Mouse (Mus musculus): ENCODE data around the gene Retreg2. TPM values are rescaled to one million over a fixed set of nuclear protein-coding genes. Genes with fewer than 3 reads are reported as not detected.

Gene Retreg2
- total RNA-seq (2014; rRNA removed) (220 and 228 TPM in 2 replicates), polyA plus RNA-seq (2015; fragmentation: Nextera tagmentation; extraction: Ambion mirVana) (145 TPM in 2 replicates)

- peaks cover 40% of the 10 kb centered on the region for H3K36me3 ChIP-seq (ENCODE audit: insufficient read depth, low read length)
- peak within 1 kb of the TSS; percentile 95 for H3K27ac ChIP-seq (ENCODE audit: low read depth, low read length)
- peak; percentile 90 for ATAC-seq (ENCODE audit: low FRiP score)
- H3K9ac ChIP-seq (replicated peaks; ENCODE audit: low read length, poor library complexity, severe bottlenecking), result peak within 1 kb of the TSS; percentile 89
- H3K4me3 ChIP-seq (ENCODE audit: low read depth, low read length), result peak within 1 kb of the TSS; percentile 68
- H3K27me3 ChIP-seq (ENCODE audit: insufficient read depth, low read length), result no peaks in the 10 kb centered on the region
- peak within 1 kb of the TSS; percentile 92 for H3K4me2 ChIP-seq (ENCODE audit: low read depth, low read length, poor library complexity, severe bottlenecking)
- peak; percentile 69 for TF ChIP-seq CTCF (IDR thresholded peaks at IDR 0.05)
- H3K9me3 ChIP-seq (ENCODE audit: low read length), result no peaks in the 10 kb centered on the region
- DNase-seq (ENCODE audit: low spot score), result peak; percentile 98
- peaks cover 20% of the 10 kb centered on the region for H3K4me1 ChIP-seq (ENCODE audit: insufficient read depth, low read length)
- under 1% methylated on average over 76 of the region's 91 CpGs for WGBS
Measured at GRCm38 (mm10) chr1:75142301-75143261, at the start of gene Retreg2, which contains the start of gene Cnppd1. Gene Retreg2 (plus strand): TSS chr1:75142778. Gene Cnppd1 (minus strand): TSS chr1:75142711.

GRCm38 (mm10) chr1:75122211-75122610 lies 20.4 kb upstream of the Retreg2 start:
- H3K4me2 ChIP-seq (ENCODE audit: low read depth, low read length, poor library complexity, severe bottlenecking), result no peak overlapping the region
- DNase-seq (ENCODE audit: low spot score), result no peak
- H3K4me3 ChIP-seq (ENCODE audit: low read depth, low read length), result no peak overlapping the region
- H3K27ac ChIP-seq (ENCODE audit: low read depth, low read length), result no peak overlapping the region
- H3K36me3 ChIP-seq (ENCODE audit: insufficient read depth, low read length), result no peaks in the 10 kb centered on the region
- no peaks in the 10 kb centered on the region for H3K27me3 ChIP-seq (ENCODE audit: insufficient read depth, low read length)
- TF ChIP-seq CTCF (IDR thresholded peaks at IDR 0.05), result peak; percentile 22; the same call in 1 of the 2 replicates
- WGBS, result 80% methylated on average over 3 of the region's 3 CpGs
- H3K9ac ChIP-seq (replicated peaks; ENCODE audit: low read length, poor library complexity, severe bottlenecking), result no peak overlapping the region
- H3K4me1 ChIP-seq (ENCODE audit: insufficient read depth, low read length), result no peaks in the 10 kb centered on the region
- H3K9me3 ChIP-seq (ENCODE audit: low read length), result no peaks in the 10 kb centered on the region
- no peak for ATAC-seq (ENCODE audit: low FRiP score)

DNA sequence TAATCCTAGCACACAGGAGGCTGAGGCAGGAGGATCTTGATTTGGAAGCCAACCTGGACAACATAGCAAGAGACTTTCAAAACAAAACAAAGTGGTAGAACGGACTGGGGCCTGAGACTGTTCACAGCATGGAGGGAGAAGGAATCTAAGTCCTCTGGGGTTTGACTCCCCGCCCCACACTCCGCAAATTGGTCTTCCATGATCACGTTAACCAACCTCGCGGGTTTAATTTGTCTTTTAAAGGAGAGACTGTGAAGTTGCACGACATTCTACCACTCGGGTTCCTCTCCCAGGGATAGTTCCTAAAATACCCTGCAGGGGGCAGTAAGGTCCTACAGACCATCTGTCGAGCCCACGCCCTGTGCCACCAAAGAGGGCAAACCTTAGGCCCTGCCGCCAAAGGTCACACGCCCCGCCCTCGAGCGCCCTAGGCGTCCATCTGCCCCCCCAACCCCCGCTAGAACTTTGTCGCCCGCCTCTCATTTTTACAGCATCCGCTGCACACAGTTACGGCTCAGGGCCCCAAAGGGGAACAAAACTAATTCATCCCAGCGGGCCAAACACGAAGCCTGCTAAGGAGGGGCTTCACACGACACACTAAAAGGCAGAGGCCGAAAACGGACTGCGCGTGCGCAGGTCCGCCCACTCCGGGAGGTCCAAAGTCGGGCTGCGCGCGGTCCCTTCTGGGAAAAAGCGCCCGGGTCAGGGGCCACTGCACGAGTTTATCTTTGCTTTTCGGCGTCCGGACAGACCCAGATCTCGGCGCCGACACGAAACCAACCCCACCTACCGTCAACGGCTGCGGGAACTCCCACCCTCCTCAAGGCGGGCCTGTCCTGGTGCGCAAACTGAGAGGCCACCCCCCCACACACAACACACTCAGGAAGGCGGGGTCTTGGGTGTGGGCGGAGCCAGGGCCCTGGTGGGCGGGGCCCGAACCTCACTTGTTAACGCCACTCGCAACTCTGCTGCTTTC lies 17.9 kb upstream of the Retreg2 start, which contains the start of gene Nhej1:
Gene Nhej1, minus strand, starts transcription at position 855 of the 976 bp plus-strand sequence.
- WGBS, result 1% methylated on average over 55 of the region's 56 CpGs
- Histone ChIP-seq H3K27ac (ENCODE audit: low read depth, low read length) (peak within 1 kb of the TSS; percentile 82), H3K4me2 (ENCODE audit: low read depth, low read length, poor library complexity, severe bottlenecking) (peak within 1 kb of the TSS; percentile 50), H3K27me3 (ENCODE audit: insufficient read depth, low read length) (no peaks in the 10 kb centered on the region), H3K9me3 (ENCODE audit: low read length) (no peaks in the 10 kb centered on the region), H3K36me3 (ENCODE audit: insufficient read depth, low read length) (no peaks in the 10 kb centered on the region), H3K4me1 (ENCODE audit: insufficient read depth, low read length) (no peaks in the 10 kb centered on the region), H3K4me3 (ENCODE audit: low read depth, low read length) (peak within 1 kb of the TSS; percentile 61), H3K9ac (replicated peaks; ENCODE audit: low read length, poor library complexity, severe bottlenecking) (peak within 1 kb of the TSS; percentile 66)
- ATAC-seq (ENCODE audit: low FRiP score) (peak; percentile 96), DNase-seq (ENCODE audit: low spot score) (peak; percentile 98)
- TF ChIP-seq CTCF (IDR thresholded peaks at IDR 0.05), result peak; percentile 83

GRCm38 (mm10) chr1:75125418-75125817 lies 17.2 kb upstream of the Retreg2 start:
- 34% methylated on average over 5 of the region's 5 CpGs for WGBS
- Histone ChIP-seq H3K4me3 (ENCODE audit: low read depth, low read length) (peak overlapping the region; percentile 61), H3K36me3 (ENCODE audit: insufficient read depth, low read length) (no peaks in the 10 kb centered on the region), H3K4me2 (ENCODE audit: low read depth, low read length, poor library complexity, severe bottlenecking) (peak overlapping the region; percentile 50), H3K4me1 (ENCODE audit: insufficient read depth, low read length) (no peaks in the 10 kb centered on the region), H3K9ac (replicated peaks; ENCODE audit: low read length, poor library complexity, severe bottlenecking) (peak overlapping the region; percentile 66; the same call in 1 of the 2 replicates), H3K9me3 (ENCODE audit: low read length) (no peaks in the 10 kb centered on the region), H3K27me3 (ENCODE audit: insufficient read depth, low read length) (no peaks in the 10 kb centered on the region), H3K27ac (ENCODE audit: low read depth, low read length) (peak overlapping the region; percentile 82)
- DNase-seq (ENCODE audit: low spot score) (no peak), ATAC-seq (ENCODE audit: low FRiP score) (no peak)
- TF ChIP-seq CTCF (IDR thresholded peaks at IDR 0.05), result no peak

GRCm38 (mm10) chr1:75128641-75129040 lies 13.9 kb upstream of the Retreg2 start:
- no peaks in the 10 kb centered on the region for H3K27me3 ChIP-seq (ENCODE audit: insufficient read depth, low read length)
- no peak overlapping the region for H3K4me3 ChIP-seq (ENCODE audit: low read depth, low read length)
- WGBS, result 78% methylated on average over 3 of the region's 3 CpGs
- H3K4me1 ChIP-seq (ENCODE audit: insufficient read depth, low read length), result no peaks in the 10 kb centered on the region
- ATAC-seq (ENCODE audit: low FRiP score) (no peak), DNase-seq (ENCODE audit: low spot score) (no peak)
- H3K9ac ChIP-seq (replicated peaks; ENCODE audit: low read length, poor library complexity, severe bottlenecking), result no peak overlapping the region
- no peak overlapping the region for H3K27ac ChIP-seq (ENCODE audit: low read depth, low read length)
- H3K9me3 ChIP-seq (ENCODE audit: low read length), result no peaks in the 10 kb centered on the region
- TF ChIP-seq CTCF (IDR thresholded peaks at IDR 0.05), result no peak
- no peaks in the 10 kb centered on the region for H3K36me3 ChIP-seq (ENCODE audit: insufficient read depth, low read length)
- no peak overlapping the region for H3K4me2 ChIP-seq (ENCODE audit: low read depth, low read length, poor library complexity, severe bottlenecking)
